Mouse (Mus musculus) CH12.LX (cell line): ENCODE measurements around the gene Camta1. TPM values are rescaled to one million over a fixed set of nuclear protein-coding genes. Genes with fewer than 3 reads are reported as not detected.
A peak's percentile ranks its signal among the peaks of the same experiment; 100 is the strongest.

Source experiments
- DNase-seq: peaks from one replicate; pipeline ENCODE4 v3.0.0-alpha.2; 2013; ENCODE audit errors: extremely low read depth
- H3K27ac ChIP-seq: 2 replicates; pipeline ENCODE4 v1.5.1; 2012; ENCODE audit warnings: low read depth, mild to moderate bottlenecking, control low read depth, moderate library complexity; ENCODE audit not compliant: insufficient read depth
- H3K27me3 ChIP-seq: replicated peaks from 2 replicates; pipeline ENCODE3; 2012; ENCODE audit warnings: inconsistent platforms
- H3K36me3 ChIP-seq, 2 experiments: replicated peaks in 1 of 2; 2 replicates each; pipeline versions ENCODE3 to v1.6.1; 2012; ENCODE audit warnings: inconsistent platforms in 1 of 2, low read length in 1 of 2, mild to moderate bottlenecking in 1 of 2, mixed read lengths in 1 of 2, moderate library complexity in 1 of 2; ENCODE audit not compliant: control insufficient read depth in 1 of 2, insufficient read depth in 1 of 2
- H3K4me1 ChIP-seq, 2 experiments: 2 replicates each; pipeline ENCODE4 v1.6.1; 2012; ENCODE audit warnings: inconsistent platforms in 1 of 2, moderate library complexity in 1 of 2; ENCODE audit not compliant: insufficient read depth in 2 of 2, control insufficient read depth in 1 of 2
- H3K4me2 ChIP-seq: 2 replicates; pipeline ENCODE4 v1.6.1; 2012; ENCODE audit warnings: low read depth, mild to moderate bottlenecking, control low read depth; ENCODE audit not compliant: poor library complexity, insufficient read depth, severe bottlenecking
- H3K4me3 ChIP-seq, 3 experiments: fragments of 150-350 bp in 1 of 3; sonication (generic) in 1 of 3; replicated peaks in 1 of 3; 2 replicates each; pipeline versions ENCODE3 to v1.5.1; 2011 to 2012; ENCODE audit warnings: low read depth in 2 of 3, low read length in 2 of 3, mild to moderate bottlenecking in 2 of 3, moderate library complexity in 2 of 3, control low read depth in 1 of 3, improper control_type of control experiment in 1 of 3, inconsistent platforms in 1 of 3, mixed read lengths in 1 of 3; ENCODE audit not compliant: poor library complexity in 1 of 3
- H3K79me2 ChIP-seq: replicated peaks from 2 replicates; pipeline ENCODE4 v1.6.1; 2012; ENCODE audit warnings: mild to moderate bottlenecking, moderate library complexity; ENCODE audit not compliant: control insufficient read depth, poor library complexity, insufficient read depth, severe bottlenecking; ENCODE audit errors: extremely low read depth
- H3K9ac ChIP-seq: 2 replicates; pipeline ENCODE4 v1.6.1; 2012; ENCODE audit warnings: low read depth, mild to moderate bottlenecking, control low read depth, moderate library complexity; ENCODE audit not compliant: insufficient read depth
- H3K9me3 ChIP-seq: replicated peaks from 2 replicates; pipeline ENCODE3; 2012; ENCODE audit warnings: low read length, inconsistent platforms, mixed read lengths
- BHLHE40 ChIP-seq: IDR thresholded peaks from 2 replicates; pipeline ENCODE4 v1.6.1; 2011; ENCODE audit warnings: mild to moderate bottlenecking, low read depth, low read length, improper control_type of control experiment
- CHD2 ChIP-seq: IDR thresholded peaks from 2 replicates; pipeline ENCODE4 v1.6.1; 2011; ENCODE audit warnings: low read length, improper control_type of control experiment
- CTCF ChIP-seq, 2 experiments: IDR thresholded peaks in 1 of 2; conservative IDR thresholded peaks in 1 of 2; 2 replicates each; pipeline ENCODE4 v1.5.1; 2011 to 2012; ENCODE audit warnings: low read depth in 2 of 2, low read length in 2 of 2, improper control_type of control experiment in 1 of 2, inconsistent platforms in 1 of 2, mild to moderate bottlenecking in 1 of 2, moderate library complexity in 1 of 2
- ELF1 ChIP-seq: IDR thresholded peaks from 2 replicates; pipeline ENCODE4 v1.6.1; 2014; ENCODE audit warnings: low read depth, mild to moderate bottlenecking, inconsistent platforms, low read length, improper control_type of control experiment
- HCFC1 ChIP-seq: IDR thresholded peaks from 2 replicates; pipeline ENCODE4 v1.6.1; 2012; ENCODE audit warnings: low read depth, mild to moderate bottlenecking, inconsistent platforms, low read length, improper control_type of control experiment
- KAT2A ChIP-seq: IDR thresholded peaks from 2 replicates; pipeline ENCODE4 v1.6.1; 2012; ENCODE audit warnings: low read length, improper control_type of control experiment, inconsistent platforms; ENCODE audit not compliant: insufficient replicate concordance
- MAFK ChIP-seq: IDR thresholded peaks from 2 replicates; pipeline ENCODE4 v1.6.1; 2011; ENCODE audit warnings: low read length, improper control_type of control experiment; ENCODE audit not compliant: insufficient replicate concordance
- MAX ChIP-seq: IDR thresholded peaks from 2 replicates; pipeline ENCODE4 v1.6.1; 2011; ENCODE audit warnings: low read length, improper control_type of control experiment
- MEF2A ChIP-seq: IDR thresholded peaks from 2 replicates; pipeline ENCODE4 v1.6.1; 2014; ENCODE audit warnings: low read depth, mild to moderate bottlenecking, inconsistent platforms, low read length, improper control_type of control experiment, borderline replicate concordance
- MYC ChIP-seq: IDR thresholded peaks from 2 replicates; pipeline ENCODE4 v1.6.1; 2011; ENCODE audit warnings: low read depth, mild to moderate bottlenecking, improper control_type of control experiment, low read length
- NRF1 ChIP-seq: IDR thresholded peaks from 2 replicates; pipeline ENCODE4 v1.6.1; 2014; ENCODE audit warnings: low read depth, mild to moderate bottlenecking, inconsistent platforms, low read length, improper control_type of control experiment, moderate library complexity
- PAX5 ChIP-seq: IDR thresholded peaks from 2 replicates; pipeline ENCODE4 v1.6.1; 2012; ENCODE audit warnings: low read length, inconsistent platforms, mixed read lengths
- RAD21 ChIP-seq: IDR thresholded peaks from 2 replicates; pipeline ENCODE4 v1.6.1; 2011; ENCODE audit warnings: low read depth, mild to moderate bottlenecking, low read length, improper control_type of control experiment, moderate library complexity
- RCOR1 ChIP-seq: conservative IDR thresholded peaks from 2 replicates; pipeline ENCODE4 v1.6.1; 2012; ENCODE audit warnings: low read depth, mild to moderate bottlenecking, inconsistent platforms, low read length, improper control_type of control experiment
- SIN3A ChIP-seq: IDR thresholded peaks from 2 replicates; pipeline ENCODE4 v1.6.1; 2012; ENCODE audit warnings: low read length, improper control_type of control experiment, inconsistent platforms
- SMC3 ChIP-seq: IDR thresholded peaks from 2 replicates; pipeline ENCODE4 v1.6.1; 2011; ENCODE audit warnings: low read depth, low read length, improper control_type of control experiment
- USF1 ChIP-seq: IDR thresholded peaks from 2 replicates; pipeline ENCODE4 v1.6.1; 2014; ENCODE audit warnings: low read depth, mild to moderate bottlenecking, inconsistent platforms, low read length, improper control_type of control experiment
- USF2 ChIP-seq: conservative IDR thresholded peaks from 2 replicates; pipeline ENCODE4 v1.6.1; 2011; ENCODE audit warnings: low read depth, low read length, improper control_type of control experiment
- ZKSCAN1 ChIP-seq: IDR thresholded peaks from 2 replicates; pipeline ENCODE4 v1.6.1; 2012; ENCODE audit warnings: low read depth, inconsistent platforms, low read length, improper control_type of control experiment, borderline replicate concordance
- dilution Hi-C: fragments of 300-500 bp; cut with MboI; formaldehyde crosslinking; loops from 2 replicates; pipeline ENCODE4 v1.14.3; 2020; ENCODE audit warnings: low sequenced_read_pairs; ENCODE audit not compliant: extremely low pct_unique_long_range_greater_than_20kb, extremely low pct_ligation_motif_present
- in situ Hi-C: fragments of 300-500 bp; cut with MboI; formaldehyde crosslinking; loops from 3 replicates; pipeline ENCODE4 v1.14.3; 2019; ENCODE audit warnings: low sequenced_read_pairs, low pct_ligation_motif_present, low pct_unique_long_range_greater_than_20kb, mixed read lengths
- polyA plus RNA-seq: library from polyadenylated mRNA; unstranded; fragments of >175 nt; gene quantifications from 2 replicates; pipeline ENCODE4 v1.2.1, GENCODE M21; 2012; ENCODE audit warnings: low read depth; ENCODE audit not compliant: insufficient read length
- total RNA-seq, 2 experiments: library from RNA; depleted of rRNA; stranded (reverse); fragments of 300-350 nt in 1 of 2; fragments of >200 nt in 1 of 2; gene quantifications; 2 replicates each; pipeline ENCODE4 v1.2.3; 2012 to 2014

Camta1 gene
- total and polyA plus RNA-seq, 3 experiments, result 9.9 to 32.5 (median 15.3) TPM

- H3K36me3 ChIP-seq, result no peaks in the 10 kb centered on the region
- H3K9me3 ChIP-seq, result no peaks in the 10 kb centered on the region
- in situ Hi-C loops (no loop called here), dilution Hi-C loops (no loop called here)
- no peak overlapping the region for H3K4me2 ChIP-seq
- no peaks in the 10 kb centered on the region for H3K79me2 ChIP-seq
- TF ChIP-seq RCOR1 (no peak), RAD21 (no peak), MYC (peak; percentile 69), MAX (peak; percentile 72), CTCF (conservative IDR thresholded peaks at IDR 0.05 in 1 of 2, IDR thresholded peaks at IDR 0.05 in 1 of 2; ENCODE audit: low read depth in 2 of 2, low read length in 2 of 2) (peak in 1 of 2 experiments; percentile 27; a peak in 1 of 4 replicates), HCFC1 (no peak), MAFK (no peak), NRF1 (no peak)
- H3K9ac ChIP-seq, result no peak overlapping the region
- no peak overlapping the region for H3K4me3 ChIP-seq
- no peaks in the 10 kb centered on the region for H3K4me1 ChIP-seq
- H3K27ac ChIP-seq, result no peak overlapping the region
- H3K27me3 ChIP-seq, result peaks cover 20% of the 10 kb centered on the region
- DNase-seq, result no peak
These were observed 792.9 kb downstream of the Camta1 start for GRCm38 (mm10) chr4:151068751-151069150.

GRCm38 (mm10) chr4:151059566-151059965 is 802.1 kb downstream of the Camta1 start:
- H3K9ac ChIP-seq, result no peak overlapping the region
- dilution Hi-C loops, result no loop called here
- TF ChIP-seq KAT2A, result no peak
- no peak for TF ChIP-seq USF1
- no peak for TF ChIP-seq RAD21
- no peak for TF ChIP-seq SMC3
- no peak for TF ChIP-seq CHD2
- TF ChIP-seq ELF1, result no peak
- TF ChIP-seq MYC, result no peak
- no peak for TF ChIP-seq SIN3A
- TF ChIP-seq, all 38 proteins: peak for 0

GRCm38 (mm10) chr4:151058634-151059033 is 803.0 kb downstream of the Camta1 start:
- in situ Hi-C loops, result no loop called here
- no peak for TF ChIP-seq BHLHE40
- no peak for TF ChIP-seq ZKSCAN1
- TF ChIP-seq USF2, result no peak
- TF ChIP-seq NRF1, result no peak
- TF ChIP-seq MEF2A, result no peak
- no peak for TF ChIP-seq MAFK
- no peak for TF ChIP-seq PAX5
- TF ChIP-seq MYC, result no peak
- TF ChIP-seq, all 38 proteins: peak for 0
- dilution Hi-C loops, result no loop called here
- peaks cover 10% of the 10 kb centered on the region for H3K79me2 ChIP-seq
- H3K9ac ChIP-seq, result no peak overlapping the region
- no peak overlapping the region for H3K27ac ChIP-seq
- H3K4me2 ChIP-seq, result peak overlapping the region; percentile 72; the same call in 1 of the 2 replicates
- peaks cover 19% of the 10 kb centered on the region for H3K9me3 ChIP-seq
- H3K4me1 ChIP-seq, result peaks cover 3 to 10% of the 10 kb centered on the region in 2 experiments; a peak in 2 of 4 replicates
- peaks cover 7 to 21% of the 10 kb centered on the region in 2 experiments for H3K36me3 ChIP-seq
- H3K27me3 ChIP-seq, result no peaks in the 10 kb centered on the region
- no peak for DNase-seq
- H3K4me3 ChIP-seq, result peak overlapping the region in 1 of 3 experiments; percentile 99

More at GRCm38 (mm10) chr4:151059566-151059965, 802.1 kb downstream of the Camta1 start:
- H3K27ac ChIP-seq, result no peak overlapping the region
- no peak overlapping the region for H3K4me2 ChIP-seq
- peaks cover 19% of the 10 kb centered on the region for H3K9me3 ChIP-seq
- peaks cover 2 to 13% of the 10 kb centered on the region in 2 experiments for H3K36me3 ChIP-seq
- in situ Hi-C loops, result no loop called here
- H3K27me3 ChIP-seq, result no peaks in the 10 kb centered on the region
- no peak for DNase-seq
- H3K4me1 ChIP-seq, result peaks cover 3 to 10% of the 10 kb centered on the region in 2 experiments; a peak in 2 of 4 replicates
- H3K79me2 ChIP-seq, result peaks cover 7% of the 10 kb centered on the region
- no peak overlapping the region for H3K4me3 ChIP-seq
